In genomic region chr11:121294771-121295170, GRCm38 (mm10) we compare ENCODE assay signal across 17 mouse cellular contexts.
"Had no signal": no experiment of that assay in that cellular context is flagged by ENCODE, and none has a peak within 500 bp of the region (broad histone marks: within the 10 kb centered on the region; RNA-seq: fewer than 3 reads in every experiment).

No protein-coding gene starts in this region.

- H3K4me3 ChIP-seq: lung, embryonic 15.5 days; megakaryocyte, embryonic 14.5 days; midbrain, embryonic 13.5 days; midbrain, embryonic 15.5 days; neural tube, embryonic 12.5 days had no signal

- H3K27ac ChIP-seq: lung, embryonic 15.5 days; macrophage; midbrain, embryonic 13.5 days; midbrain, embryonic 15.5 days; neural tube, embryonic 12.5 days had no signal

- ATAC-seq: liver, postnatal 0 days; lung, postnatal 0 days; midbrain, embryonic 13.5 days; midbrain, embryonic 15.5 days had no signal

- H3K9ac ChIP-seq: liver, postnatal 0 days; lung, embryonic 15.5 days; midbrain, embryonic 13.5 days; midbrain, embryonic 15.5 days; neural tube, embryonic 12.5 days had no signal

- H3K27me3 ChIP-seq: lung, embryonic 15.5 days; megakaryocyte, embryonic 14.5 days; midbrain, embryonic 13.5 days; midbrain, embryonic 15.5 days; neural tube, embryonic 12.5 days had no signal

- H3K9me3 ChIP-seq: lung, embryonic 15.5 days; megakaryocyte, embryonic 14.5 days; midbrain, embryonic 13.5 days; midbrain, embryonic 15.5 days; neural tube, embryonic 12.5 days had no signal

- H3K4me2 ChIP-seq: lung, embryonic 15.5 days; midbrain, embryonic 11.5 days; midbrain, embryonic 13.5 days; midbrain, embryonic 15.5 days; neural tube, embryonic 12.5 days had no signal

- DNase-seq: liver, postnatal 0 days; lung, adult 2 months; lung, postnatal 14 days; lung, postnatal 36 days; right cerebral cortex, postnatal 25 days; right cerebral cortex, postnatal 4 days; spleen, adult 18-20 months; thymus, adult 2 months; thymus, postnatal 25 days had no signal

- H3K4me1 ChIP-seq: lung, embryonic 15.5 days; midbrain, embryonic 13.5 days; midbrain, embryonic 15.5 days; neural tube, embryonic 12.5 days had no signal
